Mouse (Mus musculus): ENCODE results near the gene Rimbp3. TPM values are rescaled to one million over a fixed set of nuclear protein-coding genes. Genes with fewer than 3 reads are reported as not detected.

Rimbp3 gene
- polyA plus RNA-seq, 1 experiment from 2014 or later, result 1.2 TPM

DNA sequence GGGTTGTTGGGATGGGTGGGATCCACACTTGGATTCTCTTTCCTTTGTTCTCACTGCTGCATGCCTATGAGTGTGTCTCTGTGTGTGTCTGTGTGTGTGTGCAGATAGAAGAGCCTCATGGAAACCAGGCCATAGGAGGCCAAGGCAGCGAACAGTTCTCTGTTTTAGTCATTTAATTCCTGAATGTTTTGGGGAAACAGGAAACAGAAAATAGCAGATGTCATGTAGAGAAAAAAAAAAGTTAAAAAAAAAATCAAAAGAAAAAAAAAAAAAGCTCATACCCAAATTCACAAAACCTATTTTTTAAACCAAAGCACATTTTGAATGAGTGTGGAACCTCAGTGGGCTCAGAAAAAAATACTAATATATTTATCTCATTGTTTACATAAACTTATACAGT lies 52.9 kb downstream of the Rimbp3 start:
- no peaks in the 10 kb centered on the region for H3K4me1 ChIP-seq (ENCODE audit: control insufficient read depth, insufficient read depth, low read length)
- no peaks in the 10 kb centered on the region for H3K9me3 ChIP-seq (replicated peaks; ENCODE audit: control insufficient read depth, low read length)
- H3K9ac ChIP-seq (ENCODE audit: low read length), result no peak overlapping the region
- ATAC-seq, result no peak
- no peaks in the 10 kb centered on the region for H3K27me3 ChIP-seq (replicated peaks; ENCODE audit: control insufficient read depth, insufficient read depth, low read length)
- no peak overlapping the region for H3K27ac ChIP-seq (ENCODE audit: low read depth, low read length)
- H3K4me3 ChIP-seq (ENCODE audit: low read depth, low read length), result no peak overlapping the region
- no peak for DNase-seq (ENCODE audit: low spot score)
- 100% methylated on average over 1 of the region's 1 CpGs for WGBS
- peaks cover 50% of the 10 kb centered on the region for H3K36me3 ChIP-seq (ENCODE audit: control insufficient read depth, insufficient read depth, low read length)
- H3K4me2 ChIP-seq (ENCODE audit: low read length), result no peak overlapping the region

Other genes with a start within 250 kb of the Rimbp3 start
- 217 and 218 TPM in 2 replicates for gene Mapk1, start 225.2 kb upstream of the Rimbp3 start, polyA plus RNA-seq (2014; fragmentation: Nextera tagmentation; extraction: Ambion mirVana)
- gene Ypel1, start 138.9 kb upstream of the Rimbp3 start, polyA plus RNA-seq (2014; fragmentation: Nextera tagmentation; extraction: Ambion mirVana), result 180 and 195 TPM in 2 replicates
- 146 and 153 TPM in 2 replicates for gene Ppil2, start 97.3 kb upstream of the Rimbp3 start, polyA plus RNA-seq (2014; fragmentation: Nextera tagmentation; extraction: Ambion mirVana)
- gene 2610318N02Rik, start 83.4 kb upstream of the Rimbp3 start, polyA plus RNA-seq (2014; fragmentation: Nextera tagmentation; extraction: Ambion mirVana), result 21.5 and 27.6 TPM in 2 replicates
- gene Sdf2l1, start 76.2 kb upstream of the Rimbp3 start, polyA plus RNA-seq (2014; fragmentation: Nextera tagmentation; extraction: Ambion mirVana), result 33.3 and 40.9 TPM in 2 replicates
- 25.1 and 28.7 TPM in 2 replicates for gene Ydjc, start 64.0 kb upstream of the Rimbp3 start, polyA plus RNA-seq (2014; fragmentation: Nextera tagmentation; extraction: Ambion mirVana)
- gene Ccdc116, start 61.4 kb upstream of the Rimbp3 start, polyA plus RNA-seq (2014; fragmentation: Nextera tagmentation; extraction: Ambion mirVana), result 0.66 and 1.4 TPM in 2 replicates
- 317 and 319 TPM in 2 replicates for gene Ube2l3, start 6.0 kb upstream of the Rimbp3 start, polyA plus RNA-seq (2014; fragmentation: Nextera tagmentation; extraction: Ambion mirVana)
- 2.9 and 4.2 TPM in 2 replicates for gene Hic2, start 25.0 kb downstream of the Rimbp3 start, polyA plus RNA-seq (2014; fragmentation: Nextera tagmentation; extraction: Ambion mirVana)
- 6.6 and 12.4 TPM in 2 replicates for gene Tmem191c, start 67.5 kb downstream of the Rimbp3 start, polyA plus RNA-seq (2014; fragmentation: Nextera tagmentation; extraction: Ambion mirVana)
- 1.4 and 3.1 TPM in 2 replicates for gene Serpind1, start 122.8 kb downstream of the Rimbp3 start, polyA plus RNA-seq (2014; fragmentation: Nextera tagmentation; extraction: Ambion mirVana)
- 11.1 and 11.6 TPM in 2 replicates for gene Snap29, start 197.4 kb downstream of the Rimbp3 start, polyA plus RNA-seq (2014; fragmentation: Nextera tagmentation; extraction: Ambion mirVana)
- 49.6 and 51.0 TPM in 2 replicates for gene Pi4ka, start 197.7 kb downstream of the Rimbp3 start, polyA plus RNA-seq (2014; fragmentation: Nextera tagmentation; extraction: Ambion mirVana)
- 79.4 and 107 TPM in 2 replicates for gene Crkl, start 243.4 kb downstream of the Rimbp3 start, polyA plus RNA-seq (2014; fragmentation: Nextera tagmentation; extraction: Ambion mirVana)

All from forebrain, embryonic 14.5 days (tissue).